Comparison of ENCODE assay signal across 9 mouse cellular contexts in the genomic region with DNA sequence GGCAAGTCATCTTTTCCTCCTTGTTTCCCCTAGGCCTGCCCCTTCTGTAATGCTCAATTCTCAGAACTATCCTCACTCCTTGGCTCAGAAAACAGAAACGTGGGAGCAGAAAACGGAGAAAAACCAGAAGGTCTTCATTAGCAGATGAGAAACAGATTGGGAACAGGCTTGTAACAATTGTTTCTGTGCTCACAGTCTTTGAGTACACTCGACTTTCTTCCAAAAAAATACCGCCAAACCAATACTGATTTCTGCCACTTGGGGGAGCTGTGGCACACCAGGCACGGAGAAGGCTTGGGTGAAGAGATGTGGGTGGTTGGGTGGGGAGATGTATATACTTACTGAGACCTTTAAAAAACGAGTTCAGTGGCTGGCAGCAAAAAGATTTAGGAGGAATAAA.
DNase-seq lines count a peak whose midpoint lies in the region; ATAC-seq and TF ChIP-seq lines count a peak whose summit lies in the region.
"Had no signal": no experiment of that assay in that cellular context is flagged by ENCODE, and none has a peak within 500 bp of the region (broad histone marks: within the 10 kb centered on the region; RNA-seq: fewer than 3 reads in every experiment).

No protein-coding gene starts in this region.

- H3K9ac ChIP-seq in liver, postnatal 0 days (replicated peaks) = no peak overlapping the region
- H3K9ac ChIP-seq in liver, embryonic 11.5 days (ENCODE audit: low read depth, low read length) = no peak overlapping the region

- no peaks in the 10 kb centered on the region for H3K9me3 ChIP-seq in liver, postnatal 0 days (ENCODE audit: low read length)
- H3K9me3 ChIP-seq in liver, embryonic 11.5 days (ENCODE audit: control insufficient read depth, low read length) = no peaks in the 10 kb centered on the region

- no peak for ATAC-seq in liver, postnatal 0 days
- ATAC-seq in liver, embryonic 11.5 days (replicated peaks; ENCODE audit: low FRiP score) = no peak

- TF ChIP-seq CTCF in liver, postnatal 0 days (IDR thresholded peaks at IDR 0.05; ENCODE audit: low read depth) = peak; percentile 55
- TF ChIP-seq CTCF in gastrocnemius, adult 2 months (IDR thresholded peaks at IDR 0.05) = peak; percentile 57

- no peak for TF ChIP-seq EP300 in liver, postnatal 0 days (IDR thresholded peaks at IDR 0.05; ENCODE audit: low read depth)

- H3K4me3 ChIP-seq in liver, postnatal 0 days (ENCODE audit: low read depth, low read length) = no peak overlapping the region
- H3K4me3 ChIP-seq in liver, embryonic 11.5 days (ENCODE audit: low read depth, low read length) = no peak overlapping the region
- H3K4me3 ChIP-seq in gastrocnemius, adult 2 months = no peak overlapping the region
- H3K4me3 ChIP-seq: megakaryocyte, embryonic 14.5 days had no signal

- H3K4me2 ChIP-seq in liver, postnatal 0 days (ENCODE audit: low read depth, low read length) = no peak overlapping the region
- H3K4me2 ChIP-seq in liver, embryonic 11.5 days = no peak overlapping the region

- DNase-seq in adrenal gland, postnatal 10 days = peak; percentile 37
- no peak for DNase-seq in adrenal gland, adult 8-10 months
- DNase-seq in liver, postnatal 0 days = peak; percentile 24
- DNase-seq in liver, embryonic 11.5 days (ENCODE audit: low spot score) = no peak
- peak; percentile 48 for DNase-seq in gastrocnemius, adult 2 months
- peak; percentile 4 for DNase-seq in lung, postnatal 36 days
- DNase-seq in urinary bladder, adult 18-20 months (ENCODE audit: low spot score in 2 of 2) = no peak
- no peak for DNase-seq in left cerebral cortex, postnatal 14 days (ENCODE audit: low spot score in 2 of 2)

- intact Hi-C loops in gastrocnemius, adult 2 months (cut with DNase I) = no loop called here
- intact Hi-C loops in left cerebral cortex, postnatal 14 days (cut with DNase I) = no loop called here

- H3K4me1 ChIP-seq in liver, postnatal 0 days (ENCODE audit: insufficient read depth) = no peaks in the 10 kb centered on the region
- H3K4me1 ChIP-seq in liver, embryonic 11.5 days (replicated peaks; ENCODE audit: control insufficient read depth, insufficient read depth, low read length) = no peaks in the 10 kb centered on the region

- H3K27ac ChIP-seq in liver, postnatal 0 days (ENCODE audit: low read depth) = no peak overlapping the region
- no peak overlapping the region for H3K27ac ChIP-seq in liver, embryonic 11.5 days (ENCODE audit: low read depth, low read length)
- peak overlapping the region; percentile 60; the same call in 1 of the 2 replicates for H3K27ac ChIP-seq in gastrocnemius, adult 2 months

- no peaks in the 10 kb centered on the region for H3K36me3 ChIP-seq in liver, postnatal 0 days (replicated peaks; ENCODE audit: insufficient read depth, low read length)
- no peaks in the 10 kb centered on the region for H3K36me3 ChIP-seq in liver, embryonic 11.5 days (ENCODE audit: control insufficient read depth, insufficient read depth, low read length)

- WGBS in liver, postnatal 0 days (ENCODE audit: insufficient replicate concordance) = 69% methylated on average over 6 of the region's 6 CpGs
- 52% methylated on average over 6 of the region's 6 CpGs for WGBS in liver, embryonic 11.5 days

- no peaks in the 10 kb centered on the region for H3K27me3 ChIP-seq in liver, postnatal 0 days (ENCODE audit: insufficient read depth, low read length)
- no peaks in the 10 kb centered on the region for H3K27me3 ChIP-seq in liver, embryonic 11.5 days (replicated peaks; ENCODE audit: control insufficient read depth, insufficient read depth, low read length)
- H3K27me3 ChIP-seq: megakaryocyte, embryonic 14.5 days had no signal

Comparison
In these comparisons a context has a peak if more than half of its experiments do, and no peak if none do; other contexts are left out.
1. DNase-seq: peak in adrenal gland, postnatal 10 days (single experiment), liver, postnatal 0 days (single experiment), gastrocnemius, adult 2 months (single experiment) and lung, postnatal 36 days (single experiment); none in adrenal gland, adult 8-10 months (single experiment), liver, embryonic 11.5 days (single experiment), urinary bladder, adult 18-20 months (0 of 2) and left cerebral cortex, postnatal 14 days (0 of 2).